Mouse (Mus musculus): Measurements from ENCODE around the gene Olfr132. TPM values are rescaled to one million over a fixed set of nuclear protein-coding genes. Genes with fewer than 3 reads are reported as not detected.
"Not testable (repeated sequence)": the region's sequence is repeated elsewhere in the genome, so short reads cannot be mapped to it uniquely, and the experiment has no call there.

Gene Olfr132
- not detected for total RNA-seq (2021)
- long read RNA-seq, experiment 1, result 0 reads
- long read RNA-seq, experiment 2, result 0 reads

GRCm38 (mm10) chr17:38134426-38134825 lies at the start of gene Olfr132:
Gene Olfr132 (minus strand): TSS chr17:38134526.
- DNase-seq (ENCODE audit: low spot score in 2 of 2), result no peak

- DNase-seq (ENCODE audit: low spot score in 2 of 2), result no peak
Measured at GRCm38 (mm10) chr17:38171088-38171487, 36.8 kb upstream of the Olfr132 start, which contains the start of gene Olfr134. Gene Olfr134 (plus strand): TSS chr17:38171388.

GRCm38 (mm10) chr17:38144981-38145380 lies 10.7 kb upstream of the Olfr132 start, which contains the start of gene Olfr133:
Gene Olfr133 (plus strand): TSS chr17:38145281.
- DNase-seq (ENCODE audit: low spot score in 2 of 2), result no peak

- DNase-seq (ENCODE audit: low spot score in 2 of 2), result not testable (repeated sequence)
Measured at GRCm38 (mm10) chr17:38125371-38125770, 9.0 kb downstream of the Olfr132 start.

GRCm38 (mm10) chr17:38124199-38124598 lies 10.1 kb downstream of the Olfr132 start:
- not testable (repeated sequence) for DNase-seq (ENCODE audit: low spot score in 2 of 2)

- DNase-seq (ENCODE audit: low spot score in 2 of 2), result no peak
Measured at GRCm38 (mm10) chr17:38088593-38088992, 45.7 kb downstream of the Olfr132 start, which contains the start of gene Olfr131. Gene Olfr131 (minus strand): TSS chr17:38088693.

- no peak for DNase-seq (ENCODE audit: low spot score in 2 of 2)
Measured at GRCm38 (mm10) chr17:38082364-38082763, 52.0 kb downstream of the Olfr132 start.

Other genes starting within 250 kb of the Olfr132 start
- gene Olfr127, start 234.1 kb downstream of the Olfr132 start, total RNA-seq (2021), result not detected
- not detected for gene Olfr128, start 214.0 kb downstream of the Olfr132 start, total RNA-seq (2021)
- not detected for gene Olfr761, start 181.4 kb downstream of the Olfr132 start, total RNA-seq (2021)
- gene Olfr129, start 74.4 kb downstream of the Olfr132 start, total RNA-seq (2021), result not detected
- gene Olfr130, start 70.6 kb downstream of the Olfr132 start, total RNA-seq (2021), result not detected
- not detected for gene Olfr131, start 45.8 kb downstream of the Olfr132 start, total RNA-seq (2021)
- gene Olfr133, start 10.8 kb upstream of the Olfr132 start, total RNA-seq (2021), result not detected
- gene Olfr134, start 36.9 kb upstream of the Olfr132 start, total RNA-seq (2021), result not detected
- gene Olfr135, start 69.8 kb upstream of the Olfr132 start, total RNA-seq (2021), result not detected
- gene Olfr138, start 126.5 kb upstream of the Olfr132 start, total RNA-seq (2021), result not detected
- gene Olfr137, start 173.0 kb upstream of the Olfr132 start, total RNA-seq (2021), result not detected
- not detected for gene Olfr136, start 195.3 kb upstream of the Olfr132 start, total RNA-seq (2021)